Mouse (Mus musculus): ENCODE results near the gene Ccnd3. TPM values are rescaled to one million over a fixed set of nuclear protein-coding genes. Genes with fewer than 3 reads are reported as not detected.

Gene Ccnd3
- polyA plus RNA-seq, 1 experiment from 2014 or later: 331 TPM

DNA sequence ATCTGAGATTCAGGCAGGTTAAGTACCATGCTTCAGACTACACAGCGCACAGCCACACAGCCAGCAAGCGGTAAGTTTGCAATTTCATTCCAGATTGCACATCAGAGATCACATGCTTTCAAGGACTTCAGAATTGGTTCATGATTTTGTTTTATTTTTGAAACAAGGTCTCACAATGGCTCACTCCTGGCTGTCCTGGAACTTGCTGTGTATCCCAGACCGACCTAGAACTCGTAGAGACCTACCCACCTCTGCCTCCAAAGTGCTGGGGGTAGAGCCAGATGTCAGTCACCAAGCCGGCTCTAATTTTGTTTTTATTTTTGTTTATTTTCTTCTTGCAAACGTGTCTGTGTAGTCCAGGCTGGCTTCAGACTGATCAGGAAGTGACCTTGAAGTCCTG, 58.0 kb downstream of the Ccnd3 start:
- Histone ChIP-seq H3K4me1 (ENCODE audit: control insufficient read depth, low read depth, low read length) (peaks cover 23% of the 10 kb centered on the region), H3K27ac (ENCODE audit: low read length) (no peak overlapping the region)
- ATAC-seq (ENCODE audit: low read depth): no peak

DNA sequence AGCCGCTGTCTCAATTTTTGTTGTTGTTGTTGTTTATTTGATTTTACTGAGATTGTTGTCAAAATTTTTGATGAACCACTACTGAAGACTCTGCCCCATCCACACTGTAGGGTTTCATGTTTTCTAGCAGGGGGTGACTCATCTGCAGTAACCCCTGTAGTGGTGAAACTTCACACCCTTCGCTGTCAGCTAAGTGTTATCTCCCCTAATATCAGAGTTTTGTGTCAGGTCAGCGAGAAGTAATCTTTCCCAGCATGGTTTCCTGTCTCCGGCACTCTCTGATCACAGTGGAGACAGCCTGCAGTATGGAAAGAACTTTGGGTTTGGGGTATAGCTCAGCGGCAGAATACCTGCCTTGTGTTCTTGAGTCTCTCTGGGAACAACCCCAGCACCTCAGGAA, 59.8 kb downstream of the Ccnd3 start:
- H3K27me3 ChIP-seq (ENCODE audit: control insufficient read depth, insufficient read depth, low read depth, low read length): no peaks in the 10 kb centered on the region
- peaks cover 38% of the 10 kb centered on the region for H3K4me1 ChIP-seq (ENCODE audit: control insufficient read depth, low read depth, low read length)
- no peak overlapping the region for H3K9ac ChIP-seq (ENCODE audit: low read depth, low read length)
- H3K36me3 ChIP-seq (ENCODE audit: control insufficient read depth, insufficient read depth): no peaks in the 10 kb centered on the region
- H3K4me2 ChIP-seq (ENCODE audit: low read depth, low read length): no peak overlapping the region
- 32% methylated on average over 5 of the region's 5 CpGs for WGBS (ENCODE audit: insufficient replicate concordance)
- no peaks in the 10 kb centered on the region for H3K9me3 ChIP-seq (replicated peaks; ENCODE audit: control insufficient read depth, low read length)
- no peak for ATAC-seq (ENCODE audit: low read depth)
- peak overlapping the region; percentile 56 for H3K27ac ChIP-seq (ENCODE audit: low read length)
- H3K4me3 ChIP-seq (ENCODE audit: low read depth, low read length): no peak overlapping the region

More for the DNA sequence above, 58.0 kb downstream of the Ccnd3 start:
- WGBS (ENCODE audit: insufficient replicate concordance): 72% methylated on average over 6 of the region's 6 CpGs
- Histone ChIP-seq H3K9me3 (replicated peaks; ENCODE audit: control insufficient read depth, low read length) (no peaks in the 10 kb centered on the region), H3K27me3 (ENCODE audit: control insufficient read depth, insufficient read depth, low read depth, low read length) (no peaks in the 10 kb centered on the region), H3K4me3 (ENCODE audit: low read depth, low read length) (no peak overlapping the region), H3K4me2 (ENCODE audit: low read depth, low read length) (no peak overlapping the region), H3K36me3 (ENCODE audit: control insufficient read depth, insufficient read depth) (no peaks in the 10 kb centered on the region), H3K9ac (ENCODE audit: low read depth, low read length) (no peak overlapping the region)

DNA sequence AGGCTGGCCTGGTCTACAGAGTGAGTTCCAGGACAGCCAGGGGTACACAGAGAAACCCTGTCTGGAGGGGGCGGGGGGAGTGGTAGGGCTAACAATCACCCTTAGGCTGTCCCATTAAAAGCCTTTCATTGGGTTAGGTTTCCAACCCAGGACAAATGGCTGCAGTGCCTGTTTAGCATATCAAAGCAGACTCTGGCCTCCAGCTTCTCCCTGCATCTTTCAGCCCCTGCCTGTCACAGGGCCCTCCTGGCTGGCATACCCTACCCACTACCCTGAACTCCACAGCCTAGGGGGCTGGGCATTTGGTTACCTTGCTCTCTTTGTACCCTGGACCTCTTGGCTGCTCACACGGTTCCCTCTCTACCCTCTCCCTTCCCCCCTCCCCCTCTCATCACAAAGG, 61.3 kb downstream of the Ccnd3 start:
- no peaks in the 10 kb centered on the region for H3K36me3 ChIP-seq (ENCODE audit: control insufficient read depth, insufficient read depth)
- H3K27me3 ChIP-seq (ENCODE audit: control insufficient read depth, insufficient read depth, low read depth, low read length): no peaks in the 10 kb centered on the region
- no peak overlapping the region for H3K9ac ChIP-seq (ENCODE audit: low read depth, low read length)
- WGBS (ENCODE audit: insufficient replicate concordance): 50% methylated on average over 2 of the region's 2 CpGs
- H3K9me3 ChIP-seq (replicated peaks; ENCODE audit: control insufficient read depth, low read length): no peaks in the 10 kb centered on the region
- H3K4me1 ChIP-seq (ENCODE audit: control insufficient read depth, low read depth, low read length): peaks cover 37% of the 10 kb centered on the region
- H3K27ac ChIP-seq (ENCODE audit: low read length): peak overlapping the region; percentile 26; the same call in 1 of the 2 replicates
- no peak overlapping the region for H3K4me2 ChIP-seq (ENCODE audit: low read depth, low read length)
- no peak overlapping the region for H3K4me3 ChIP-seq (ENCODE audit: low read depth, low read length)
- no peak for ATAC-seq (ENCODE audit: low read depth)

DNA sequence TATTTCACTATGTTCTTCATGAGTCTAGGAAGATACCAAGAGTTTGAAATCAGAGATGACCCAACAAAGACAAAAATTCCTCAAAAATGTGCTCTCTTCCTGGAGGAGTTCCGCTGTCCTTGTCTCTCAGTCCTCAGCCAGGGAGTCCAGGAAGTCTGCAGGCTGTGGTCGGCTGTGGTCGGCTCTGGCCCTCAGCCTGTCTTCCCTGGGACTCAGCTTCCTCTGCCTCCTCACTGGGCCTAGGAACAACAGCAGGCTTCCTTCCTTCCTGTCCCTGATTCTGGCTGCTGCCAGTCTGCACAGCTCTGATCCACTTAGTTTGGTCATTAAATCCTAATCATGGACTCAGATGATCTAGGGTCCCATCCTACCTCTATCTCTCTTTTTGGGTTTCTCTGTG, 62.4 kb downstream of the Ccnd3 start:
- Histone ChIP-seq H3K9ac (ENCODE audit: low read depth, low read length) (peak overlapping the region; percentile 23; the same call in 1 of the 2 replicates), H3K27me3 (ENCODE audit: control insufficient read depth, insufficient read depth, low read depth, low read length) (no peaks in the 10 kb centered on the region), H3K4me3 (ENCODE audit: low read depth, low read length) (no peak overlapping the region), H3K4me1 (ENCODE audit: control insufficient read depth, low read depth, low read length) (peaks cover 37% of the 10 kb centered on the region), H3K9me3 (replicated peaks; ENCODE audit: control insufficient read depth, low read length) (no peaks in the 10 kb centered on the region), H3K27ac (ENCODE audit: low read length) (peak overlapping the region; percentile 91), H3K4me2 (ENCODE audit: low read depth, low read length) (no peak overlapping the region), H3K36me3 (ENCODE audit: control insufficient read depth, insufficient read depth) (no peaks in the 10 kb centered on the region)
- peak; percentile 22; the same call in 1 of the 2 replicates for ATAC-seq (ENCODE audit: low read depth)
- WGBS (ENCODE audit: insufficient replicate concordance): 38% methylated on average over 3 of the region's 3 CpGs

DNA sequence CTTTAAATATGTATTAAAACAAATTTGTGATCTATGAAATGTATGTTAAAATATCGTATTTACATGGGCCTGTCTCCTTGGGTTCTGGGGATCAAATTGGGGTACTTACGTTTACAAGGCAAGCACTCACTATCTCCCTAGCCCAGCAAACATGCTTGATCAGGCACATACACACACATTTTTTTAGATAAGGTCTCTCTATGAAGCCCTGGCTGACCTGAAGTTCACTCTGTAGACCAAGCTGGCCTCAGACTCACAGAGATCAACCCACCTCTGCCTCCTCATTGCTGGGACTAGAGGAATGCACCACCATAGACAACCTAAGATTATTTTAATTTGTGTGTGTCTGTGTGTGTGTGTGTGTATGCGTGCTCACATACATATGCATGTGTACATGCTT, 63.5 kb downstream of the Ccnd3 start:
- Histone ChIP-seq H3K4me2 (ENCODE audit: low read depth, low read length) (peak overlapping the region; percentile 55), H3K9me3 (replicated peaks; ENCODE audit: control insufficient read depth, low read length) (no peaks in the 10 kb centered on the region), H3K4me1 (ENCODE audit: control insufficient read depth, low read depth, low read length) (peaks cover 37% of the 10 kb centered on the region), H3K36me3 (ENCODE audit: control insufficient read depth, insufficient read depth) (no peaks in the 10 kb centered on the region), H3K4me3 (ENCODE audit: low read depth, low read length) (no peak overlapping the region), H3K27ac (ENCODE audit: low read length) (peak overlapping the region; percentile 91), H3K9ac (ENCODE audit: low read depth, low read length) (peak overlapping the region; percentile 55), H3K27me3 (ENCODE audit: control insufficient read depth, insufficient read depth, low read depth, low read length) (no peaks in the 10 kb centered on the region)
- ATAC-seq (ENCODE audit: low read depth): peak; percentile 96
- 31% methylated on average over 3 of the region's 3 CpGs for WGBS (ENCODE audit: insufficient replicate concordance)

DNA sequence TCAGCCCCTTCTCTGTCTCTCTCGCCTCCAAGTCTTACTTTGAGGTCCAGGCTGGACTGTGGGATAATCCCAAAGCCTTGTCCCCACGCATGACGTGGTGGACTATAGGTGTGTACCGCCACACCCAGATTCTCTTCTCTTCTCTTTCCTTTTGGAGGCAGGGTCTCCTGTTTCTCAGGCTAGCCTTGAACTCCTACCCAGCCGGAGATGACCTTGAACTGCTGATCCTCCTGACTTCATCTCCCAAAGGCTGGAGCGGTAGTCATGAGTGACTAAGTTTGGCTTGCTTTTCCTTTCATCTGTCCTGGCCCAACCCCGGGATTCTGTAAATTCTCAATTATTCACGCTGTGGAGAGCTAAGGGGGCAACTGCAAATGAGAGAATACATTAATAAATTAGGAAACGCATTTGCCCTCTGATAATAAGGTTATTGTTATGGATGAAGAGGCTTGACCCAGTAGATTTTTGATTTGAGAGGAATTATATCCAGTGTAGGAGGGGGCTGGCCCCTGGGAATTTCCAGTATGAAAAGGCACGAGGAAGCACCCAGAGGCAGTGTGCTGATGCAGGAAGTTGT, 64.2 kb downstream of the Ccnd3 start:
- H3K27me3 ChIP-seq (ENCODE audit: control insufficient read depth, insufficient read depth, low read depth, low read length): no peaks in the 10 kb centered on the region
- H3K4me1 ChIP-seq (ENCODE audit: control insufficient read depth, low read depth, low read length): peaks cover 37% of the 10 kb centered on the region
- H3K36me3 ChIP-seq (ENCODE audit: control insufficient read depth, insufficient read depth): no peaks in the 10 kb centered on the region
- no peak overlapping the region for H3K4me3 ChIP-seq (ENCODE audit: low read depth, low read length)
- H3K9ac ChIP-seq (ENCODE audit: low read depth, low read length): peak overlapping the region; percentile 55
- ATAC-seq (ENCODE audit: low read depth): no peak
- WGBS (ENCODE audit: insufficient replicate concordance): 79% methylated on average over 10 of the region's 10 CpGs
- H3K9me3 ChIP-seq (replicated peaks; ENCODE audit: control insufficient read depth, low read length): no peaks in the 10 kb centered on the region
- peak overlapping the region; percentile 55 for H3K4me2 ChIP-seq (ENCODE audit: low read depth, low read length)
- peak overlapping the region; percentile 91 for H3K27ac ChIP-seq (ENCODE audit: low read length)

DNA sequence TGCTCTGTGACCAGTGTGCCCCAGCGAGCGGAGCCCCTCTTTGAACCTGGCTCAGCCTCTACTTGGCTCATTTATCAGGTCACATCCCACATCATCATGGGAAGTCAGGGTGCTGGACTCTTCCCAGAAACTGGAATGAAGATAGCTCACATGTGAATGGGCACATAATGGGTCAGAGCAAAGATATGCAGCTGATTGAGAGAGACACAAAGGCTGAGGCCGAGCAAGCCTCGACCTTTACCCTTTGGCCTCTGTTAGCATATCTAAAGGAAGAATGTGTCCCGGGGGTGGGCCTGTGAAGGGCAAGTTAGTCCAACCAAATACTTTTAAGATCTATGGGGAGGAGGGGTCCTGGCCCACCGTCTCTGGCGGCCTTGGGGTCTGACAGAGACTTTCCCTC, 66.8 kb downstream of the Ccnd3 start:
- Histone ChIP-seq H3K9me3 (replicated peaks; ENCODE audit: control insufficient read depth, low read length) (no peaks in the 10 kb centered on the region), H3K4me3 (ENCODE audit: low read depth, low read length) (no peak overlapping the region), H3K27ac (ENCODE audit: low read length) (no peak overlapping the region), H3K4me1 (ENCODE audit: control insufficient read depth, low read depth, low read length) (peaks cover 28% of the 10 kb centered on the region), H3K27me3 (ENCODE audit: control insufficient read depth, insufficient read depth, low read depth, low read length) (no peaks in the 10 kb centered on the region), H3K9ac (ENCODE audit: low read depth, low read length) (no peak overlapping the region), H3K4me2 (ENCODE audit: low read depth, low read length) (no peak overlapping the region), H3K36me3 (ENCODE audit: control insufficient read depth, insufficient read depth) (no peaks in the 10 kb centered on the region)
- WGBS (ENCODE audit: insufficient replicate concordance): 68% methylated on average over 7 of the region's 7 CpGs
- no peak for ATAC-seq (ENCODE audit: low read depth)

DNA sequence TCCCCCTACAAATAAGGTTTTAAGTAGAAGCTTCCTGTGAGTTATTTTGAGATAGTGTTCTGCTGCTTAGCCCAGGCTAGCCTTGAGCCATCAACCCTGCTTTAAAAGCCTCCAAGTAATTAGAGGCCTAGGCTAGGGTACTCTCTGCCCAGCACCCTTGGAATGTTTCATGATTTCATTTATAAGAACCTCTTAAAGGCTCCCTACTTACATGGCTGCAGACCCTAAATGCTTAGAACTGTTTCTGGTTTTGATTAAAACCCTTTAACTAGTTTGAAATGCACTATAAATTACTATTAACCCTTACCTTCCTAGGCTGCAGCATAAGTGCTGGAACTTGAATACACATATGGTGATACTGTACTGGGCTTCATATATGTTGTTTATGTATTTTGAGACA, 67.6 kb downstream of the Ccnd3 start:
- no peak overlapping the region for H3K9ac ChIP-seq (ENCODE audit: low read depth, low read length)
- H3K36me3 ChIP-seq (ENCODE audit: control insufficient read depth, insufficient read depth): no peaks in the 10 kb centered on the region
- H3K4me3 ChIP-seq (ENCODE audit: low read depth, low read length): no peak overlapping the region
- no peak overlapping the region for H3K27ac ChIP-seq (ENCODE audit: low read length)
- H3K4me2 ChIP-seq (ENCODE audit: low read depth, low read length): no peak overlapping the region
- H3K4me1 ChIP-seq (ENCODE audit: control insufficient read depth, low read depth, low read length): peaks cover 20% of the 10 kb centered on the region
- no peaks in the 10 kb centered on the region for H3K27me3 ChIP-seq (ENCODE audit: control insufficient read depth, insufficient read depth, low read depth, low read length)
- H3K9me3 ChIP-seq (replicated peaks; ENCODE audit: control insufficient read depth, low read length): no peaks in the 10 kb centered on the region
- no peak for ATAC-seq (ENCODE audit: low read depth)

DNA sequence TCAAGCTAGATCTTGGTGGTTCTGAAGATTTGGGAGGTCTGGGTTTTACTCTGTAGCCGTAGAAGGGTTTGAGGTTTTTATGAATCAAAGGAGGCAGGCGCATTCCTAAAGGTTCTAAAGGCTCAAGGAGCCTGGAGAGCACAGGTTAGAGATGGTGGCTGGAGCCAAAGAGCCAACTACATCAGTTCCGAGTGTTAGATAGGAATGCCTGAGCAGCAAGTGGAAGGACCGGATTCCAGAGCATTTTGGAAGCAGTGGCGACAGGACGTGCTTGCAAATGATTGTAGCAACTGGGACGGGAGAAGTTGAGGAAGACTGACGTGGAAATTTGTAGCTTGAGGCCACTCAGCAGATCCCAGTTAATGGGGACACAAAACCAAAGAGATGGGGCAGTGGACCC, 69.2 kb downstream of the Ccnd3 start:
- H3K27ac ChIP-seq (ENCODE audit: low read length): no peak overlapping the region
- WGBS (ENCODE audit: insufficient replicate concordance): 78% methylated on average over 8 of the region's 8 CpGs

More for the DNA sequence above, 69.2 kb downstream of the Ccnd3 start:
- no peak for ATAC-seq (ENCODE audit: low read depth)
- H3K4me3 ChIP-seq (ENCODE audit: low read depth, low read length): no peak overlapping the region
- no peak overlapping the region for H3K4me2 ChIP-seq (ENCODE audit: low read depth, low read length)
- H3K9ac ChIP-seq (ENCODE audit: low read depth, low read length): no peak overlapping the region
- no peaks in the 10 kb centered on the region for H3K36me3 ChIP-seq (ENCODE audit: control insufficient read depth, insufficient read depth)
- no peaks in the 10 kb centered on the region for H3K27me3 ChIP-seq (ENCODE audit: control insufficient read depth, insufficient read depth, low read depth, low read length)
- H3K4me1 ChIP-seq (ENCODE audit: control insufficient read depth, low read depth, low read length): peaks cover 19% of the 10 kb centered on the region
- H3K9me3 ChIP-seq (replicated peaks; ENCODE audit: control insufficient read depth, low read length): no peaks in the 10 kb centered on the region
